In genomic region chr11:59961338-59961875, GRCm38 (mm10) we compare ENCODE assay signal across 10 mouse cellular contexts. TPM values are rescaled to one million over a fixed set of nuclear protein-coding genes. Genes with fewer than 3 reads are reported as not detected.
DNase-seq lines count a peak whose midpoint lies in the region; ATAC-seq and TF ChIP-seq lines count a peak whose summit lies in the region.
"Had no signal": no experiment of that assay in that cellular context is flagged by ENCODE, and none has a peak within 500 bp of the region (broad histone marks: within the 10 kb centered on the region; RNA-seq: fewer than 3 reads in every experiment).

No protein-coding gene starts in this region.

- H3K9me3 ChIP-seq in kidney, embryonic 16.5 days (ENCODE audit: low read length), result no peaks in the 10 kb centered on the region
- H3K9me3 ChIP-seq: hindbrain, embryonic 13.5 days; midbrain, embryonic 13.5 days had no signal

- no peak for TF ChIP-seq CTCF in kidney, adult 2 months (conservative IDR thresholded peaks at IDR 0.05; ENCODE audit: insufficient read depth, insufficient read length, low read depth, low read length)
- TF ChIP-seq CTCF in testis, adult 2 months (IDR thresholded peaks at IDR 0.05; ENCODE audit: control insufficient read depth, insufficient read depth, insufficient replicate concordance, low read depth, low read length), result no peak

- H3K4me2 ChIP-seq in kidney, embryonic 16.5 days (replicated peaks; ENCODE audit: low read depth, low read length), result no peak overlapping the region
- H3K4me2 ChIP-seq: hindbrain, embryonic 13.5 days; midbrain, embryonic 13.5 days had no signal

- TF ChIP-seq POLR2A in kidney, adult 2 months (IDR thresholded peaks at IDR 0.05; ENCODE audit: low read depth, low read length), result no peak
- no peak for TF ChIP-seq POLR2A in testis, adult 2 months (IDR thresholded peaks at IDR 0.05; ENCODE audit: control insufficient read depth, low read depth, low read length)

- peak; percentile 31 for DNase-seq in adrenal gland, postnatal 25 days
- DNase-seq in adrenal gland, adult 18-20 months (ENCODE audit: low spot score in 2 of 2), result no peak
- peak; percentile 25 for DNase-seq in kidney, adult 2 months
- no peak for DNase-seq in testis, postnatal 14 days (ENCODE audit: low spot score)
- DNase-seq in frontal cortex, postnatal 14 days (ENCODE audit: low spot score in 2 of 2), result no peak

- H3K27me3 ChIP-seq in kidney, adult 2 months (replicated peaks; ENCODE audit: control insufficient read depth, insufficient read depth, low read length), result no peaks in the 10 kb centered on the region
- peaks cover 11% of the 10 kb centered on the region for H3K27me3 ChIP-seq in kidney, embryonic 16.5 days (ENCODE audit: insufficient read depth, low read length)
- no peaks in the 10 kb centered on the region for H3K27me3 ChIP-seq in testis, adult 2 months (ENCODE audit: control insufficient read depth, insufficient read depth, low read length)

- H3K4me1 ChIP-seq in kidney, adult 2 months (ENCODE audit: control insufficient read depth, insufficient read depth, low read length), result no peaks in the 10 kb centered on the region
- peaks cover 26% of the 10 kb centered on the region for H3K4me1 ChIP-seq in kidney, embryonic 16.5 days (ENCODE audit: insufficient read depth, low read length)
- peaks cover 19% of the 10 kb centered on the region for H3K4me1 ChIP-seq in testis, adult 2 months (ENCODE audit: control insufficient read depth, insufficient read depth, low read length)

- ATAC-seq in kidney, embryonic 16.5 days (ENCODE audit: low FRiP score, low TSS enrichment), result no peak
- ATAC-seq in inflammation-experienced regulatory T-cells, adult 6 months, result no peak
- ATAC-seq: midbrain, embryonic 13.5 days had no signal

- no peaks in the 10 kb centered on the region for H3K36me3 ChIP-seq in kidney, adult 2 months (ENCODE audit: control insufficient read depth, insufficient read depth, low read length)
- peaks cover 18% of the 10 kb centered on the region for H3K36me3 ChIP-seq in kidney, embryonic 16.5 days (ENCODE audit: insufficient read depth, low read length)
- no peaks in the 10 kb centered on the region; the same call in 1 of the 2 replicates for H3K36me3 ChIP-seq in testis, adult 2 months (ENCODE audit: control insufficient read depth, insufficient read depth, low read length)

- H3K27ac ChIP-seq in kidney, adult 2 months (ENCODE audit: insufficient read depth, low read depth, low read length), result peak overlapping the region; percentile 61
- no peak overlapping the region for H3K27ac ChIP-seq in kidney, embryonic 16.5 days (ENCODE audit: low read length)
- peak overlapping the region; percentile 61 for H3K27ac ChIP-seq in testis, adult 2 months (ENCODE audit: control insufficient read depth, insufficient read depth, low read depth, low read length)
- H3K27ac ChIP-seq: hindbrain, embryonic 13.5 days; midbrain, embryonic 13.5 days had no signal

- H3K9ac ChIP-seq in kidney, embryonic 16.5 days (replicated peaks; ENCODE audit: low read length), result no peak overlapping the region
- H3K9ac ChIP-seq: hindbrain, embryonic 13.5 days; midbrain, embryonic 13.5 days had no signal

- H3K4me3 ChIP-seq in kidney, adult 2 months (ENCODE audit: insufficient read depth, low read depth, low read length), result no peak overlapping the region
- no peak overlapping the region for H3K4me3 ChIP-seq in kidney, embryonic 16.5 days (ENCODE audit: low read length)
- no peak overlapping the region for H3K4me3 ChIP-seq in testis, adult 2 months (ENCODE audit: control insufficient read depth, low read depth, low read length)
- H3K4me3 ChIP-seq: hindbrain, embryonic 13.5 days; midbrain, embryonic 13.5 days had no signal

- 83% methylated on average over 9 of the region's 9 CpGs for WGBS in kidney, adult 2 months
- WGBS in kidney, embryonic 16.5 days, result 90% methylated on average over 9 of the region's 9 CpGs

RNA-seq across cellular contexts. Expression of gene Rasd1, which starts 3.3 kb away (rescaled TPM):
- total RNA-seq in adrenal gland, postnatal 25 days (2021), result 21.7 and 26.5 TPM in 2 replicates
- 10 to 100 TPM; 17.5 to 20.2 TPM for total RNA-seq in adrenal gland, adult 18-20 months (2021)
- polyA plus RNA-seq in kidney, adult 2 months (2012; rRNA removed), result 7.2 and 8.9 TPM in 2 replicates
- 3.3 and 4.2 TPM in 2 replicates for polyA plus RNA-seq in kidney, embryonic 16.5 days (2015; fragmentation: Nextera tagmentation; extraction: Ambion mirVana)
- 7.8 and 8.9 TPM in 2 replicates for polyA plus RNA-seq in testis, adult 2 months (2012; rRNA removed)
- under 1 TPM in 1 of 3 experiments, not detected in 2; 0.88 TPM for polyA plus RNA-seq in inflammation-experienced regulatory T-cells, adult 6 months (2017; shearing (Covaris generic))

RNA-seq across cellular contexts. Expression of gene Med9, which starts 13.4 kb away (rescaled TPM):
- total RNA-seq in adrenal gland, postnatal 25 days (2021), result 26.5 and 32.9 TPM in 2 replicates
- 10 to 100 TPM; 23.3 to 24.3 TPM for total RNA-seq in adrenal gland, adult 18-20 months (2021)
- 20.4 and 25.7 TPM in 2 replicates for polyA plus RNA-seq in kidney, adult 2 months (2012; rRNA removed)
- 49.1 and 49.3 TPM in 2 replicates for polyA plus RNA-seq in kidney, embryonic 16.5 days (2015; fragmentation: Nextera tagmentation; extraction: Ambion mirVana)
- polyA plus RNA-seq in testis, adult 2 months (2012; rRNA removed), result 74.5 and 78.5 TPM in 2 replicates
- polyA plus RNA-seq in inflammation-experienced regulatory T-cells, adult 6 months (2017; shearing (Covaris generic)), result 1 to 10 TPM; 4.0 to 8.1 (median 6.0) TPM

Comparison
In these comparisons a context has a peak if more than half of its experiments do, and no peak if none do; other contexts are left out.
1. DNase-seq: peak in adrenal gland, postnatal 25 days (single experiment) and kidney, adult 2 months (single experiment); none in adrenal gland, adult 18-20 months (0 of 2), testis, postnatal 14 days (single experiment) and frontal cortex, postnatal 14 days (0 of 2).